Mouse (Mus musculus) hindbrain, embryonic 11.5 days (tissue): Measurements from ENCODE around the gene Ptgs1. TPM values are rescaled to one million over a fixed set of nuclear protein-coding genes. Genes with fewer than 3 reads are reported as not detected.

Experiments used
- ATAC-seq: fragments of 200-750 bp; cut with Nextera tagmentation; 2 replicates; pipeline ENCODE4 v1.8.0; 2017; ENCODE audit warnings: mild to moderate bottlenecking, moderate TSS enrichment, moderate library complexity; ENCODE audit not compliant: low FRiP score
- DNase-seq: peaks from one replicate; pipeline ENCODE4 v3.0.0-alpha.2; 2015; ENCODE audit warnings: low spot score
- H3K27ac ChIP-seq: fragments of 300-500 bp; sonication (generic); 2 replicates; pipeline ENCODE4 v1.5.1; 2014; ENCODE audit warnings: mild to moderate bottlenecking, low read depth, low read length
- H3K27me3 ChIP-seq: fragments of 300-500 bp; sonication (generic); 2 replicates; pipeline ENCODE4 v1.6.1; 2014; ENCODE audit warnings: mild to moderate bottlenecking, low read length, moderate library complexity, mixed read lengths; ENCODE audit not compliant: control insufficient read depth, insufficient read depth
- H3K36me3 ChIP-seq: fragments of 300-500 bp; sonication (generic); 2 replicates; pipeline ENCODE4 v1.6.1; 2014; ENCODE audit warnings: mild to moderate bottlenecking, low read length, moderate library complexity, mixed read lengths; ENCODE audit not compliant: control insufficient read depth, insufficient read depth
- H3K4me1 ChIP-seq: fragments of 300-500 bp; sonication (generic); replicated peaks from 2 replicates; pipeline ENCODE4 v1.6.1; 2014; ENCODE audit warnings: low read length, mixed read lengths; ENCODE audit not compliant: control insufficient read depth, insufficient read depth
- H3K4me2 ChIP-seq: fragments of 300-500 bp; sonication (generic); replicated peaks from 2 replicates; pipeline ENCODE4 v1.6.1; 2014; ENCODE audit warnings: mild to moderate bottlenecking, low read depth, low read length
- H3K4me3 ChIP-seq: fragments of 300-500 bp; sonication (generic); 2 replicates; pipeline ENCODE4 v1.5.1; 2014; ENCODE audit warnings: low read depth, low read length
- H3K9ac ChIP-seq: fragments of 300-500 bp; sonication (generic); 2 replicates; pipeline ENCODE4 v1.6.1; 2014; ENCODE audit warnings: low read depth, low read length
- H3K9me3 ChIP-seq: fragments of 300-500 bp; sonication (generic); 2 replicates; pipeline ENCODE4 v1.6.1; 2016; ENCODE audit warnings: low read length; ENCODE audit not compliant: control insufficient read depth
- WGBS: fragments of 180-500 bp; shearing (Covaris S2); extraction: QIAGEN DNeasy Blood & Tissue Kit; methylation state at CpG from one replicate; pipeline ENCODE4 v1.1.7; 2014; 5-methylcytosine and 5-hydroxymethylcytosine counted together
- polyA plus RNA-seq: library from polyadenylated mRNA; unstranded; fragments of >200 nt; fragmentation: Nextera tagmentation; extraction: Ambion mirVana; gene quantifications from 2 replicates; pipeline ENCODE4 v1.2.1, GENCODE M21; 2014

The Ptgs1 gene
- polyA plus RNA-seq, 1 experiment from 2014 or later = 4.2 TPM

- DNase-seq (no peak), ATAC-seq (no peak)
- no peak overlapping the region for H3K4me3 ChIP-seq
- no peaks in the 10 kb centered on the region for H3K36me3 ChIP-seq
- H3K4me1 ChIP-seq = no peaks in the 10 kb centered on the region
- H3K27ac ChIP-seq = no peak overlapping the region
- no peaks in the 10 kb centered on the region for H3K9me3 ChIP-seq
- no peak overlapping the region for H3K4me2 ChIP-seq
- 88% methylated on average over 8 of the region's 8 CpGs for WGBS
- H3K9ac ChIP-seq = no peak overlapping the region
- H3K27me3 ChIP-seq = no peaks in the 10 kb centered on the region
Measured at GRCm38 (mm10) chr2:36220106-36220505, 10.1 kb upstream of the Ptgs1 start.

GRCm38 (mm10) chr2:36220891-36221290, 9.3 kb upstream of the Ptgs1 start:
- WGBS = 86% methylated on average over 4 of the region's 4 CpGs
- no peak for ATAC-seq

DNA sequence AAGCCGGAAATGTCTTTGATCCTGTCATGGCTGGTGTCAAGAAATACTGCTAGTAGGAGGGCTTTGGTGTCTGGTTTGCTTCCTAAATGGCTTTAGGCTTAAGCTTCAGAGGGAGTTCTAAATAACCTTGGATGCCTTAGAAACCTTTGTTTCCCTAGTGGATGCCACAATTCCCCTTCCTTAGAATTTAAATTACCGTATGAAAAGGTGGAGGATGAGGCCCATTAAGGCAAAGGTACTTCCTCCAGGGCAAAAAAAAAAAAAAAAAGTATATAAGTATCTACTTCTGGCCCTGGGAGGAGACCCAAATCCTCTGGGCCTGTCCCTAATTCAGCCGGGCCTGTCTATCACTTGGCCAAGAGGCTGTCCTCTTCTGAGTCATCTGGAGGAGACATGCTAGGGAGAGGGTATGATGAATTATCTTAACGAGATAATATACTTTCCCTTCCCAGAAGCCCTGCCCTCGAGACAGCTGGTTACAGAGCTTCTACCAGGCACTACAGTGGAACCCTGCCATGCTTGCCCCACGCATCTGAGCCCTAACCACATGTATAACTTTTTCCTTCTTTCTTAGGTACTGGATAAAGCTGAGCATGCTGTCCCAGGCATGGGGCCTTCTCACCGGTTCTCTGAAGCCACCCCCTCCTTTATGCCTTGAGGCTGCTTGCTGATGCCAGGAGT, 7.9 kb upstream of the Ptgs1 start:
- Histone ChIP-seq H3K4me3 (no peak overlapping the region), H3K27me3 (no peaks in the 10 kb centered on the region), H3K4me1 (no peaks in the 10 kb centered on the region), H3K4me2 (no peak overlapping the region), H3K27ac (no peak overlapping the region), H3K9me3 (no peaks in the 10 kb centered on the region), H3K36me3 (no peaks in the 10 kb centered on the region), H3K9ac (no peak overlapping the region)
- ATAC-seq (no peak), DNase-seq (no peak)
- 75% methylated on average over 7 of the region's 7 CpGs for WGBS

More at GRCm38 (mm10) chr2:36220891-36221290, 9.3 kb upstream of the Ptgs1 start:
- H3K4me2 ChIP-seq = no peak overlapping the region
- no peaks in the 10 kb centered on the region for H3K36me3 ChIP-seq
- H3K4me1 ChIP-seq = no peaks in the 10 kb centered on the region
- DNase-seq = no peak
- no peaks in the 10 kb centered on the region for H3K27me3 ChIP-seq
- H3K9me3 ChIP-seq = no peaks in the 10 kb centered on the region
- no peak overlapping the region for H3K4me3 ChIP-seq
- H3K9ac ChIP-seq = no peak overlapping the region
- no peak overlapping the region for H3K27ac ChIP-seq

- H3K27ac ChIP-seq = no peak overlapping the region
- no peak for DNase-seq
- no peaks in the 10 kb centered on the region for H3K27me3 ChIP-seq
- no peak overlapping the region for H3K9ac ChIP-seq
- no peaks in the 10 kb centered on the region for H3K4me1 ChIP-seq
- no peaks in the 10 kb centered on the region for H3K36me3 ChIP-seq
- no peak overlapping the region for H3K4me3 ChIP-seq
- no peak overlapping the region for H3K4me2 ChIP-seq
- no peak for ATAC-seq
- H3K9me3 ChIP-seq = no peaks in the 10 kb centered on the region
Measured at GRCm38 (mm10) chr2:36223436-36223835, 6.8 kb upstream of the Ptgs1 start.

DNA sequence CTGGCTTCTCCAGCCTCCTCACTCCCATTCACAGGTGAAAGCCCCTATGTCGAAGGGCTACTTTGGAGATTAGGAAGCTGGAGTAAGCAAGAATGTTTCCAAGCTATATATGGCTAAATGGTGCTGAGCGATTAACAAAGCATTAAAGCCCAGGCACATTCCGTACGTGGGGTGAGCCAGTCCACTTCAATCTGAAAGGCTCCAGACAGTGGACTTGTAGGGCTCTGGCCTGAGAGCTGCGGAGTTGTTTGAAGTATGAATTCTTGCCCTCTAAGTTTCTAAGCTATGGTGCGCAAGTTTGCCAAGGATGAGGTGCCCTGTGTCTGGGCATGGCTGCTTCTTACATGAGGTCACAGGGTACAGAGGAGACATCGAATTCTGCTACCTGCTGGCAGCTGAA, 6.1 kb upstream of the Ptgs1 start:
- no peaks in the 10 kb centered on the region for H3K36me3 ChIP-seq
- H3K4me3 ChIP-seq = no peak overlapping the region
- DNase-seq (no peak), ATAC-seq (no peak)
- H3K9me3 ChIP-seq = no peaks in the 10 kb centered on the region
- no peak overlapping the region for H3K9ac ChIP-seq
- WGBS = 92% methylated on average over 7 of the region's 7 CpGs
- no peaks in the 10 kb centered on the region for H3K27me3 ChIP-seq
- no peak overlapping the region for H3K4me2 ChIP-seq
- no peaks in the 10 kb centered on the region for H3K4me1 ChIP-seq
- H3K27ac ChIP-seq = no peak overlapping the region

- Histone ChIP-seq H3K36me3 (no peaks in the 10 kb centered on the region), H3K27me3 (no peaks in the 10 kb centered on the region), H3K9ac (no peak overlapping the region), H3K9me3 (no peaks in the 10 kb centered on the region), H3K4me3 (no peak overlapping the region), H3K4me2 (no peak overlapping the region), H3K4me1 (no peaks in the 10 kb centered on the region), H3K27ac (no peak overlapping the region)
- 43% methylated on average over 2 of the region's 2 CpGs for WGBS
- no peak for DNase-seq
- no peak for ATAC-seq
Measured at GRCm38 (mm10) chr2:36224599-36224998, 5.6 kb upstream of the Ptgs1 start.

DNA sequence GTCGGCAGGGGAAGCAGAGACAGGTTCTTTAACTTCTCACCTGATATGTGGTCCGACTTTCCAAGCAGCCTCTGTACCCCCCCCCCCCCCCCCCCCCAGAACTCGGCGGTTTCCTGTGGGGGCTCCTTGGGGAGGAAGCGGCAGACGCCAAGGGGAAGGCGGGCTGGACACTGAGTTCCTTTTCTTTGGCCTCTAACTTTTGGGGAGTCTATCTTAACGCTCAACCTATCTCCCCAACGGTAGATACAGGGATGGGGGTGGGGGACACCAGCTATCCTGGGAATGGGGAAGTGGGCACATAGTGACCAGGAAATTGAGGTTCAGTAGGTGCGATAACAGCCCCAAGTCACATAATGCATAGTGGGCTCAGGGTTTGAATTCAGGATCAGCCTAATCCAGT, 741 bp downstream of the Ptgs1 start:
- no peak for DNase-seq
- 47% methylated on average over 9 of the region's 10 CpGs for WGBS
- Histone ChIP-seq H3K36me3 (no peaks in the 10 kb centered on the region), H3K4me1 (no peaks in the 10 kb centered on the region), H3K4me2 (peak overlapping the region; percentile 65), H3K27ac (no peak overlapping the region), H3K4me3 (peak overlapping the region; percentile 28), H3K27me3 (no peaks in the 10 kb centered on the region; the same call in 1 of the 2 replicates), H3K9ac (no peak overlapping the region), H3K9me3 (no peaks in the 10 kb centered on the region)
- no peak for ATAC-seq

DNA sequence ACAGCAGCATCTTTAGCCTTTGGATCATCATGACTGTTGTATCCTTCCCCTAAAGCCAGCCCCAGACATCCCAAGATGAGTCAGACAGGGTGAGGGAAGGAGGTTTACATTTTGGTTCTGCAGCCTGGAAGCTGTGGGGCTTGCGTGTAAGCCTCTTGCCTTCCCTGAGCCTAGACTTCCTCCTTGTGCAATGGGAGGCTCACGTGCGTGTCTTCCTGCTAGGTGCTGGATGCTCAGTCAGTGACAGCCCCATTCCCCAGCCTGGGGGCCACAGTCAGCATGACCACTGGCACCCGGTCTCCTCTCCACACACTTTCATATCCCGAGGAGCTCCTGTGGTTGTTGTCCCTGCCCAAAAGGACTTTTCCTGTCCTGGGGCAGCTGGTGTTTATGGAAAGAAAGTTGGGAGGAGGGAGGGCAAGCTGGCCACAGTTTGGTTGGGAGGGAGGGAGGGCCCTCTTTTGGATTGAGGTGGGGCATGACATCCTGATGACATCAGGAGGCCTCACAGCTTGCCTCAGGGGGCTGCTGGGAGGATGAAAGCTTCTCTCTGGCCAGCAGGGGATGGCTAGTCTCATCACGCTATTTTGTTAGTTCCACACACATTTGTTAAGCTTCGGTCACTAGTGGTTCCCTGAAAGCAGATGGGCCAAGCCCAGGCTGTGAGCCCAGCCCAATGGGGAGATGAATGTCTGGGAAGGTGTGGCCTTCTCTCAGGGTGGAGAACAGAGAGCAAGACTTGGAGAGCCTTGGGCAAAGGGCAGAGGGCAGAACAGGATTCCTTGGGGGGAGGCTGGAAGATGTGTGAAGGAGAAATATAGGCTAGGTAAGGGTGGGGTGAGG, 4.5 kb downstream of the Ptgs1 start:
- WGBS = 64% methylated on average over 7 of the region's 7 CpGs
- no peaks in the 10 kb centered on the region; the same call in 1 of the 2 replicates for H3K27me3 ChIP-seq
- no peak for ATAC-seq

DNA sequence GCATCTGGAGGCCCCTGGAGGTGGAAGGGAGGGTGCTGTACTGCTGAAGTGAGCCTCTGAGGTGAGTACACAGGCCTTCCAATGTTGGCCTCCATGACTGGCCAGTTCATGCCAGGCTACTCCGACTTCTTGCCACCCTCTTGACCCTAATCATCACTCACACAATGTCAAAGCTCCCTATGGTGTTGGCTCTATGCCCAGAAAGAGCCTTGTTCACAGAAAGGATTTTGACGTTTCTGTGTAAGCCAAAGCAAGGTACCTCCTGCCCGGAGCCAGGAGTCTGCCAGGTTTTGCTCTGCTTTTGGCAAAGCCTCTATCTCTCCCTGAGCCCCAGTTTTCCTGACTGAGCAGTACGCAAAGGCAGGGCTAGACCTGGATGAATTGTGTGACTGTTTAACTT, 5.7 kb downstream of the Ptgs1 start:
- Histone ChIP-seq H3K9me3 (no peaks in the 10 kb centered on the region), H3K4me2 (no peak overlapping the region), H3K27me3 (no peaks in the 10 kb centered on the region), H3K4me1 (no peaks in the 10 kb centered on the region), H3K9ac (no peak overlapping the region), H3K4me3 (no peak overlapping the region), H3K36me3 (no peaks in the 10 kb centered on the region), H3K27ac (no peak overlapping the region)
- ATAC-seq (no peak), DNase-seq (no peak)
- WGBS = 63% methylated on average over 4 of the region's 4 CpGs

More for the DNA sequence above, 4.5 kb downstream of the Ptgs1 start:
- H3K4me1 ChIP-seq = no peaks in the 10 kb centered on the region
- H3K36me3 ChIP-seq = no peaks in the 10 kb centered on the region
- no peak overlapping the region for H3K27ac ChIP-seq
- no peak overlapping the region for H3K9ac ChIP-seq
- DNase-seq = no peak
- H3K4me2 ChIP-seq = no peak overlapping the region
- no peaks in the 10 kb centered on the region for H3K9me3 ChIP-seq
- H3K4me3 ChIP-seq = no peak overlapping the region
